Mouse (Mus musculus) liver, embryonic 15.5 days (tissue): ENCODE results near the gene Brd7. TPM values are rescaled to one million over a fixed set of nuclear protein-coding genes. Genes with fewer than 3 reads are reported as not detected.

Experiments
- ATAC-seq: fragments of 200-750 bp; cut with Nextera tagmentation; 2 replicates; pipeline ENCODE4 v1.8.0; 2017; ENCODE audit warnings: moderate number of reproducible peaks, mild to moderate bottlenecking, moderate library complexity; ENCODE audit not compliant: insufficient read depth
- H3K27ac ChIP-seq: fragments of 300-500 bp; sonication (generic); replicated peaks from 2 replicates; pipeline ENCODE4 v1.5.1; 2015; ENCODE audit warnings: mild to moderate bottlenecking, inconsistent platforms
- H3K27me3 ChIP-seq: fragments of 300-500 bp; sonication (generic); 2 replicates; pipeline ENCODE4 v1.6.1; 2015; ENCODE audit warnings: mild to moderate bottlenecking, inconsistent platforms
- H3K36me3 ChIP-seq: fragments of 300-500 bp; sonication (generic); replicated peaks from 2 replicates; pipeline ENCODE4 v1.6.1; 2015; ENCODE audit warnings: moderate library complexity, mild to moderate bottlenecking, inconsistent platforms
- H3K4me1 ChIP-seq: fragments of 300-500 bp; sonication (generic); replicated peaks from 2 replicates; pipeline ENCODE4 v1.6.1; 2015; ENCODE audit warnings: inconsistent platforms
- H3K4me2 ChIP-seq: fragments of 300-500 bp; sonication (generic); 2 replicates; pipeline ENCODE4 v1.6.1; 2015; ENCODE audit warnings: moderate library complexity, mild to moderate bottlenecking, inconsistent platforms
- H3K4me3 ChIP-seq: fragments of 300-500 bp; sonication (generic); replicated peaks from 2 replicates; pipeline ENCODE4 v1.5.1; 2015; ENCODE audit warnings: mild to moderate bottlenecking, inconsistent platforms
- H3K9ac ChIP-seq: fragments of 300-500 bp; sonication (generic); 2 replicates; pipeline ENCODE4 v1.6.1; 2015; ENCODE audit warnings: moderate library complexity, mild to moderate bottlenecking, inconsistent platforms
- H3K9me3 ChIP-seq: fragments of 300-500 bp; sonication (generic); replicated peaks from 2 replicates; pipeline ENCODE4 v1.6.1; 2016; ENCODE audit warnings: inconsistent platforms
- WGBS: fragments of 180-500 bp; shearing (Covaris S2); methylation state at CpG from one replicate; pipeline ENCODE4 v1.1.7; 2015; ENCODE audit warnings: mixed read lengths; ENCODE audit not compliant: insufficient replicate concordance; 5-methylcytosine and 5-hydroxymethylcytosine counted together
- polyA plus RNA-seq: library from polyadenylated mRNA; unstranded; fragments of >200 nt; fragmentation: Nextera tagmentation; extraction: Ambion mirVana; gene quantifications from 2 replicates; pipeline ENCODE4 v1.2.1, GENCODE M21; 2015

The Brd7 gene
- polyA plus RNA-seq, 1 experiment from 2014 or later = 31.3 TPM

GRCm38 (mm10) chr8:88323523-88323922 lies 38.5 kb downstream of the Brd7 start:
- Histone ChIP-seq H3K9ac (no peak overlapping the region), H3K4me1 (no peaks in the 10 kb centered on the region), H3K4me2 (no peak overlapping the region), H3K9me3 (no peaks in the 10 kb centered on the region), H3K4me3 (no peak overlapping the region), H3K27ac (no peak overlapping the region), H3K36me3 (peaks cover 100% of the 10 kb centered on the region), H3K27me3 (no peaks in the 10 kb centered on the region)
- no peak for ATAC-seq
- WGBS = 82% methylated on average over 5 of the region's 5 CpGs

- no peak overlapping the region for H3K4me2 ChIP-seq
- no peaks in the 10 kb centered on the region for H3K27me3 ChIP-seq
- 87% methylated on average over 5 of the region's 5 CpGs for WGBS
Measured at GRCm38 (mm10) chr8:88321387-88321786, 40.6 kb downstream of the Brd7 start.

GRCm38 (mm10) chr8:88320134-88320533 lies 41.9 kb downstream of the Brd7 start:
- no peaks in the 10 kb centered on the region for H3K27me3 ChIP-seq
- H3K36me3 ChIP-seq = peaks cover 100% of the 10 kb centered on the region
- no peaks in the 10 kb centered on the region for H3K4me1 ChIP-seq
- WGBS = 91% methylated on average over 6 of the region's 6 CpGs
- no peaks in the 10 kb centered on the region for H3K9me3 ChIP-seq
- no peak overlapping the region for H3K4me3 ChIP-seq
- H3K9ac ChIP-seq = no peak overlapping the region
- ATAC-seq = no peak
- no peak overlapping the region for H3K27ac ChIP-seq
- H3K4me2 ChIP-seq = no peak overlapping the region

More at GRCm38 (mm10) chr8:88321387-88321786, 40.6 kb downstream of the Brd7 start:
- Histone ChIP-seq H3K27ac (no peak overlapping the region), H3K9me3 (no peaks in the 10 kb centered on the region), H3K36me3 (peaks cover 100% of the 10 kb centered on the region), H3K9ac (no peak overlapping the region), H3K4me3 (no peak overlapping the region), H3K4me1 (no peaks in the 10 kb centered on the region)
- no peak for ATAC-seq

- ATAC-seq = no peak
- H3K9ac ChIP-seq = no peak overlapping the region
- WGBS = 90% methylated on average over 8 of the region's 8 CpGs
- no peaks in the 10 kb centered on the region for H3K27me3 ChIP-seq
- no peak overlapping the region for H3K4me2 ChIP-seq
- H3K36me3 ChIP-seq = peaks cover 100% of the 10 kb centered on the region
- H3K27ac ChIP-seq = no peak overlapping the region
- H3K4me1 ChIP-seq = no peaks in the 10 kb centered on the region
- no peak overlapping the region for H3K4me3 ChIP-seq
- no peaks in the 10 kb centered on the region for H3K9me3 ChIP-seq
Measured at GRCm38 (mm10) chr8:88318151-88318550, 43.8 kb downstream of the Brd7 start.

- Histone ChIP-seq H3K4me2 (no peak overlapping the region), H3K9me3 (no peaks in the 10 kb centered on the region), H3K4me3 (no peak overlapping the region), H3K4me1 (no peaks in the 10 kb centered on the region), H3K9ac (no peak overlapping the region), H3K27me3 (no peaks in the 10 kb centered on the region), H3K27ac (no peak overlapping the region), H3K36me3 (peaks cover 98% of the 10 kb centered on the region)
- ATAC-seq = no peak
- WGBS = 82% methylated on average over 5 of the region's 5 CpGs
Measured at GRCm38 (mm10) chr8:88317341-88317740, 44.7 kb downstream of the Brd7 start.

GRCm38 (mm10) chr8:88316139-88316931 lies 45.7 kb downstream of the Brd7 start:
- no peak for ATAC-seq
- H3K4me1 ChIP-seq = no peaks in the 10 kb centered on the region
- H3K4me2 ChIP-seq = no peak overlapping the region
- H3K9me3 ChIP-seq = no peaks in the 10 kb centered on the region
- no peaks in the 10 kb centered on the region for H3K27me3 ChIP-seq
- peaks cover 98% of the 10 kb centered on the region for H3K36me3 ChIP-seq
- 66% methylated on average over 8 of the region's 8 CpGs for WGBS
- H3K9ac ChIP-seq = no peak overlapping the region
- no peak overlapping the region for H3K4me3 ChIP-seq
- H3K27ac ChIP-seq = no peak overlapping the region

- ATAC-seq = no peak
- Histone ChIP-seq H3K27ac (no peak overlapping the region), H3K4me1 (no peaks in the 10 kb centered on the region), H3K4me3 (no peak overlapping the region), H3K9me3 (no peaks in the 10 kb centered on the region), H3K27me3 (no peaks in the 10 kb centered on the region), H3K9ac (no peak overlapping the region), H3K36me3 (peaks cover 98% of the 10 kb centered on the region), H3K4me2 (no peak overlapping the region)
- WGBS = 86% methylated on average over 8 of the region's 8 CpGs
Measured at GRCm38 (mm10) chr8:88315302-88315701, 46.7 kb downstream of the Brd7 start.

- 89% methylated on average over 12 of the region's 12 CpGs for WGBS
- no peak overlapping the region for H3K4me3 ChIP-seq
- H3K36me3 ChIP-seq = peaks cover 98% of the 10 kb centered on the region
- no peak overlapping the region for H3K27ac ChIP-seq
- H3K27me3 ChIP-seq = no peaks in the 10 kb centered on the region
- no peak for ATAC-seq
- H3K9me3 ChIP-seq = no peaks in the 10 kb centered on the region
- H3K9ac ChIP-seq = no peak overlapping the region
- peaks cover 1% of the 10 kb centered on the region; the same call in 1 of the 2 replicates for H3K4me1 ChIP-seq
- no peak overlapping the region for H3K4me2 ChIP-seq
Measured at GRCm38 (mm10) chr8:88313991-88314390, 48.0 kb downstream of the Brd7 start.

GRCm38 (mm10) chr8:88312966-88313365 lies 49.0 kb downstream of the Brd7 start:
- no peak overlapping the region for H3K4me2 ChIP-seq
- peaks cover 98% of the 10 kb centered on the region for H3K36me3 ChIP-seq
- 77% methylated on average over 8 of the region's 8 CpGs for WGBS
- H3K4me3 ChIP-seq = no peak overlapping the region
- no peak overlapping the region for H3K9ac ChIP-seq
- H3K4me1 ChIP-seq = peaks cover 11% of the 10 kb centered on the region; the same call in 1 of the 2 replicates
- no peaks in the 10 kb centered on the region for H3K27me3 ChIP-seq
- no peak for ATAC-seq
- no peaks in the 10 kb centered on the region for H3K9me3 ChIP-seq
- no peak overlapping the region for H3K27ac ChIP-seq

GRCm38 (mm10) chr8:88310286-88310685 lies 51.7 kb downstream of the Brd7 start:
- H3K36me3 ChIP-seq = peaks cover 90% of the 10 kb centered on the region
- H3K9me3 ChIP-seq = no peaks in the 10 kb centered on the region
- 88% methylated on average over 13 of the region's 13 CpGs for WGBS

GRCm38 (mm10) chr8:88309881-88310280 lies 52.1 kb downstream of the Brd7 start:
- peaks cover 86% of the 10 kb centered on the region for H3K36me3 ChIP-seq
- 85% methylated on average over 7 of the region's 7 CpGs for WGBS
- no peak for ATAC-seq

More at GRCm38 (mm10) chr8:88310286-88310685, 51.7 kb downstream of the Brd7 start:
- no peak overlapping the region for H3K4me2 ChIP-seq
- H3K4me3 ChIP-seq = no peak overlapping the region
- H3K4me1 ChIP-seq = peaks cover 23% of the 10 kb centered on the region
- ATAC-seq = no peak
- no peak overlapping the region for H3K9ac ChIP-seq
- H3K27me3 ChIP-seq = no peaks in the 10 kb centered on the region
- H3K27ac ChIP-seq = no peak overlapping the region

More at GRCm38 (mm10) chr8:88309881-88310280, 52.1 kb downstream of the Brd7 start:
- no peaks in the 10 kb centered on the region for H3K9me3 ChIP-seq
- no peak overlapping the region for H3K4me2 ChIP-seq
- no peak overlapping the region for H3K27ac ChIP-seq
- peaks cover 23% of the 10 kb centered on the region for H3K4me1 ChIP-seq
- no peaks in the 10 kb centered on the region for H3K27me3 ChIP-seq
- H3K4me3 ChIP-seq = no peak overlapping the region
- no peak overlapping the region for H3K9ac ChIP-seq
